Mouse (Mus musculus) ES-CJ7 (cell line): Measurements from ENCODE around the gene Vps13d.

Experiments used
- DNase-seq: peaks from one replicate; pipeline ENCODE4 v3.0.0; 2011; ENCODE audit warnings: low read depth, low spot score

The Vps13d gene

GRCm38 (mm10) chr4:145005943-145006545 lies 188.8 kb downstream of the Vps13d start:
- DNase-seq = peak; percentile 67

- no peak for DNase-seq
Measured at GRCm38 (mm10) chr4:145004176-145004575, 190.6 kb downstream of the Vps13d start.

GRCm38 (mm10) chr4:145002733-145003132 lies 192.1 kb downstream of the Vps13d start:
- no peak for DNase-seq

GRCm38 (mm10) chr4:144999903-145000382 lies 194.9 kb downstream of the Vps13d start:
- no peak for DNase-seq

- DNase-seq = no peak
Measured at GRCm38 (mm10) chr4:144999572-144999880, 195.3 kb downstream of the Vps13d start.

GRCm38 (mm10) chr4:144998808-144999571 lies 195.8 kb downstream of the Vps13d start:
- DNase-seq = no peak

- DNase-seq = no peak
Measured at GRCm38 (mm10) chr4:144997887-144998658, 196.7 kb downstream of the Vps13d start.

GRCm38 (mm10) chr4:144996996-144997820 lies 197.6 kb downstream of the Vps13d start:
- peak; percentile 57 for DNase-seq

GRCm38 (mm10) chr4:144995826-144996225 lies 199.0 kb downstream of the Vps13d start:
- no peak for DNase-seq

GRCm38 (mm10) chr4:144993047-144993917 lies 201.5 kb downstream of the Vps13d start:
- DNase-seq = no peak

GRCm38 (mm10) chr4:144992413-144992812 lies 202.4 kb downstream of the Vps13d start:
- peak; percentile 48 for DNase-seq

GRCm38 (mm10) chr4:144988443-144989206 lies 206.2 kb downstream of the Vps13d start:
- no peak for DNase-seq

- no peak for DNase-seq
Measured at GRCm38 (mm10) chr4:144986016-144986805, 208.6 kb downstream of the Vps13d start.

GRCm38 (mm10) chr4:144983821-144984371 lies 210.9 kb downstream of the Vps13d start:
- no peak for DNase-seq

GRCm38 (mm10) chr4:144983228-144983744 lies 211.5 kb downstream of the Vps13d start:
- DNase-seq = no peak

GRCm38 (mm10) chr4:144980811-144981551 lies 213.8 kb downstream of the Vps13d start:
- DNase-seq = no peak

- DNase-seq = no peak
Measured at GRCm38 (mm10) chr4:144980110-144980509, 214.7 kb downstream of the Vps13d start.

GRCm38 (mm10) chr4:144978039-144978438 lies 216.8 kb downstream of the Vps13d start:
- no peak for DNase-seq
